Mouse (Mus musculus): Measurements from ENCODE around the gene Sult2a1. TPM values are rescaled to one million over a fixed set of nuclear protein-coding genes. Genes with fewer than 3 reads are reported as not detected.
"Not testable (repeated sequence)": the region's sequence is repeated elsewhere in the genome, so short reads cannot be mapped to it uniquely, and the experiment has no call there.

Gene Sult2a1
- not detected for total RNA-seq (2021)

DNA sequence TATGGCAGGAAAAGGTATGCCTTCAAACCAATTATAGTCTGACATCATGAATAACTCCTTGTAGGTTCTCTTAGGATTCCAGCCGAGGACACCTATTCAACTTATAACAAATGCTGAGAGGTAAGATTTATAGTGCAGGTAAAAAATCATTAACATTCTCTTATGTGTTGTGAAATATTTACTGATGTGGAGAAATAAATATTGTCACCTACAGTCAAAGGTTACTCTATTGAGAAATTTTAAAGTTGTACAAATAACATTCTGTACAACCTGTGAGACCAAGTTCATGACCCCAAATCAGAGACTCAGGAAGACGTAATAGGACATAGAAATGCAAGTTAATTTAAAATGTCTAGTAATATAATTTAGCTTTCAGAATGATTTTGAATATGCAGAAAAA lies at the start of gene Sult2a1:
Gene Sult2a1 (minus strand): TSS at position 101 of the 400 bp plus-strand sequence.
- intact Hi-C loops (cut with DNase I) = not testable (repeated sequence)

DNA sequence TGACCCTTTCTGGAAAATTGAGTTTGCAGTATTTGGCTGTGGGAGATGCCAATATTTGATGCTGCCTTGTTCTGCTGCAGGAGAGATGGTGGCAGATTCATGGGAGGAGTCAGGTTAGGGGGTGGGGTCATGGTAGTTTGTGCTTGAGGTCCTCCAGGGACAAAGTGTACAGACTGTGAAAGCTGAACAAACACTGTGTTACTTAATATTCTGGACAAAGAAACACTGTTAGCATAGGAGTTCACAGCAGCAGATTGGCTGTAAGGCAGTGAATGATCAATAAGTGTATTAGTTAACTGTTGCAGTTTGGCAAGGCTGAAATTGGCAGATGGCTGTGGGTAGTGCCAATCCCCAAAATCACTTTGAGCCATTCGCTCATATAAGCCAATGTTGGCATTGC lies 23.3 kb downstream of the Sult2a1 start:
- intact Hi-C loops (cut with DNase I) = no loop called here
- DNase-seq = no peak

More for the DNA sequence above, at the start of gene Sult2a1:
- DNase-seq = not testable (repeated sequence)

Other genes starting within 250 kb of the Sult2a1 start
- not detected for gene Sult2a5, start 213.4 kb downstream of the Sult2a1 start, total RNA-seq (2021)
- not detected for gene Sult2a2, start 103.9 kb downstream of the Sult2a1 start, total RNA-seq (2021)
- gene Sult2a4, start 152.2 kb upstream of the Sult2a1 start, total RNA-seq (2021) = not detected

Data from heart, postnatal 36 days (tissue).